Mouse (Mus musculus) brain, embryonic 18.5 days (tissue): ENCODE results near the gene Vmn1r152.
"Not testable (repeated sequence)": the region's sequence is repeated elsewhere in the genome, so short reads cannot be mapped to it uniquely, and the experiment has no call there.

Experiments used
- DNase-seq: peaks from one replicate; pipeline ENCODE4 v3.0.0-alpha.2; 2012; ENCODE audit warnings: low read depth, low spot score

Gene Vmn1r152

DNA sequence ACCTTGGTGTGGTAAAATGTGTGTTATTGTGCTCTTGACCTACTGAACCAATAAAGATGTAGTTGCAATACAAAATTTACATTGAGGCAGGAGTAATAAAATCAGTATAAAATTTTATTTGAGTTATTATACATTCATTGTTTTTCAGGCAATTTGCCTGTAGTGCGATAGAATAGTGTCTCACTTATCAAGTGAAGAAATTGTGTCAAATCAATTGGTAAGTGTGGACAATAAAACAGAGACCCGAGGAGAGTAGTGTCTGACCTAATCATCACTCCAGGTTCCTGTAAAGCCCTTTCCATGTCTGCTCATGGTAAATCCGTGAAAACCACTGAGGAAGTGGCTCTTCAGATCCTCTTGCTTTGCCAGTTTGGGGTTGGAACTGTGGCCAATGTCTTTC, at the start of gene Vmn1r152:
Gene Vmn1r152, plus strand, starts transcription at position 301 of the 400 bp plus-strand sequence.
- DNase-seq: not testable (repeated sequence)

DNA sequence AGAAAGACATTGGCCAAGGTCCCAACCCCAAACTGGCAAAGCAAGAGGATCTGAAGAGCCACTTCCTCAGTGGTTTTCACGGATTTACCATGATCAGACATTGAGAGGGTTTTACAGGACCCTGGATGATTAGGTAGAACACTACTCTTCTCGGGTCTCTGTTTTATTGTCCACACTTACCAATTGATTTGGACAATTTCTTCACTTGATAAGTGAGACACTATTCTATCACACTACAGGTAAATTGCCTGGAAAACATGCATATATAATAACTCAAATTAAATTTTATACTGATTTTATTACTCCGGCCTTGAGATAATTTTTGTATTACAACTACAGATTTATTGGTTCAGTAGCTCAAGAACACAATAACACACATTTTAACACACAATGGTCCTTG, 23.2 kb upstream of the Vmn1r152 start, which contains the start of gene Vmn1r151:
Gene Vmn1r151, minus strand, starts transcription at position 101 of the 400 bp plus-strand sequence.
- DNase-seq: not testable (repeated sequence)

DNA sequence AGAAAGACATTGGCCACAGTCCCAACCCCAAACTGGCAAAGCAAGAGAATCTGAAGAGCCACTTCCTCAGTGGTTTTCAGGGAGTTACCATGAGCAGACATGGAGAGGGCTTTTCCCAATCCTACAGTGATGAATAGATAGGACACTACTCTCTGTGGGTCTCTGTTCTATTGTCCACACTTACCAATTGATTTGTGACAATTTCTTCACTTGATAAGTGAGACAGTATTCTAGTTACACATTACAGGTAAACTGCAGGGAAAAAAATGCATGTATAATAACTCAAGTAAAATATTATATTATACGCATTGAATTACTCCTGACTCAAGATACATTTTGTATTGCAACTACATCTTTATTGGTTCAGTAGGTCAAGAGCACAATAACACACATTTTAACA, 12.0 kb downstream of the Vmn1r152 start, which contains the start of gene Gm8677:
Gene Gm8677, minus strand, starts transcription at position 101 of the 400 bp plus-strand sequence.
- not testable (repeated sequence) for DNase-seq

DNA sequence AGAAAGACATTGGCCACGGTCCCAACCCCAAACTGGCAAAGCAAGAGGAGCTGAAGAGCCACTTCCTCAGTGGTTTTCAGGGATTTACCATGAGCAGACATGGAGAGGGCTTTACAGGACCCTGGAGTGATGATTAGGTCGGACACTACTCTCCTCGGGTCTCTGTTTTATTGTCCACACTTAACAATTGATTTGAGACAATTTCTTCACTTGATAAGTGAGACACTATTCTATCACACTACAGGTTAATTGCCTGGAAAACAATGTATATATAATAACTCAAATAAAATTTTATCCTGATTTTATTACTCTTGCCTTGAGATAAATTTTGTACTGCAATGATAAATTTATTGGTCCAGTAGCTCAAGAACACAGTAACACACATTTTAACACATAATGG, 42.5 kb downstream of the Vmn1r152 start, which contains the start of gene Gm4201:
Gene Gm4201, minus strand, starts transcription at position 101 of the 400 bp plus-strand sequence.
- DNase-seq: not testable (repeated sequence)
